Mouse (Mus musculus) embryonic stem cell, embryonic (primary cell): ENCODE measurements around the gene Olfr12.

Source experiments
- CTCF ChIA-PET, 4 experiments: fragments of 300-600 bp in 2 of 4; fragments of 350-600 bp in 2 of 4; sonication (Branson Sonifier 250); formaldehyde crosslinking; loops; one replicate each; lab custom pipeline; 2022; ENCODE audit warnings: inconsistent platforms in 2 of 4; lab: Charles Lee
- POLR2A ChIA-PET, 4 experiments: fragments of 300-600 bp in 2 of 4; fragments of 350-600 bp in 2 of 4; sonication (Branson Sonifier 250); formaldehyde crosslinking; loops; one replicate each; lab custom pipeline; 2022; ENCODE audit warnings: antibody characterized with exemption in 4 of 4, inconsistent platforms in 1 of 4; lab: Charles Lee

The Olfr12 gene

GRCm38 (mm10) chr1:92617488-92617887 lies at the start of gene Olfr12:
Gene Olfr12, plus strand, starts transcription at chr1:92617788.
- ChIA-PET POLR2A (no interaction called here), CTCF (interaction anchor here in 1 of 4 experiments (1.0 kb wide), 1 partner anchor 30 kb away, joined by 4 read pairs; no protein-coding TSS in a partner anchor)

GRCm38 (mm10) chr1:92571022-92571421 lies 46.6 kb upstream of the Olfr12 start, which contains the start of gene Olfr1413:
Gene Olfr1413, plus strand, starts transcription at chr1:92571322.
- POLR2A ChIA-PET, result no interaction called here
- CTCF ChIA-PET, result no interaction called here

- CTCF ChIA-PET, result no interaction called here
- POLR2A ChIA-PET, result no interaction called here
Observed at GRCm38 (mm10) chr1:92585479-92585878, 32.1 kb upstream of the Olfr12 start, which contains the start of gene Olfr1412. Gene Olfr1412, plus strand, starts transcription at chr1:92585779.

- ChIA-PET POLR2A (no interaction called here), CTCF (interaction anchor here in 2 of 4 experiments (0.5 to 0.8 kb wide), 2 partner anchors 17 to 18 kb away, joined by 4 to 5 read pairs; no protein-coding TSS in a partner anchor)
Observed at GRCm38 (mm10) chr1:92594111-92594510, 23.5 kb upstream of the Olfr12 start, which contains the start of gene Olfr1411. Gene Olfr1411, plus strand, starts transcription at chr1:92594411.

GRCm38 (mm10) chr1:92596019-92596418 lies 21.6 kb upstream of the Olfr12 start:
- POLR2A ChIA-PET, result no interaction called here
- CTCF ChIA-PET, result no interaction called here

GRCm38 (mm10) chr1:92605482-92605881 lies 12.1 kb upstream of the Olfr12 start, which contains the start of gene Olfr1410:
Gene Olfr1410, plus strand, starts transcription at chr1:92605782.
- ChIA-PET CTCF (interaction anchor here in 2 of 4 experiments (0.5 to 1.0 kb wide), 2 partner anchors 43 to 83 kb away, joined by 3 read pairs; partner anchors contain the start of gene Otos (in 1 of the 2)), POLR2A (no interaction called here)

- CTCF ChIA-PET, result interaction anchor here in 1 of 4 experiments (0.8 kb wide), 1 partner anchor 41 kb away, joined by 5 read pairs; the partner anchor contains the start of gene Otos
- POLR2A ChIA-PET, result no interaction called here
Observed at GRCm38 (mm10) chr1:92607711-92608110, 9.9 kb upstream of the Olfr12 start.

- POLR2A ChIA-PET, result interaction anchor here in 1 of 4 experiments (1.6 kb wide), 1 partner anchor 138 kb away, joined by 4 read pairs; the partner anchor contains the start of gene Ndufa10
- CTCF ChIA-PET, result interaction anchor here in 3 of 4 experiments (0.6 to 1.1 kb wide), 6 partner anchors 17 to 979 kb away, joined by 3 to 8 read pairs (median 4); partner anchors contain the start of gene Olfr1411 (in 1 of the 3)
Observed at GRCm38 (mm10) chr1:92611008-92611407, 6.6 kb upstream of the Olfr12 start.

- POLR2A ChIA-PET, result interaction anchor here in 1 of 4 experiments (0.7 to 1.8 kb wide), 2 partner anchors 140 to 1012 kb away, joined by 3 to 4 read pairs; partner anchors contain the start of gene Ndufa10
- CTCF ChIA-PET, result interaction anchor here in 2 of 4 experiments (0.6 to 1.4 kb wide), 2 partner anchors 92 to 515 kb away, joined by 3 to 10 read pairs; no protein-coding TSS in a partner anchor
Observed at GRCm38 (mm10) chr1:92613175-92613574, 4.4 kb upstream of the Olfr12 start.

GRCm38 (mm10) chr1:92614516-92614915 lies 3.1 kb upstream of the Olfr12 start:
- CTCF ChIA-PET, result interaction anchor here in 2 of 4 experiments (0.6 to 2.1 kb wide), 4 partner anchors 34 to 219 kb away, joined by 4 to 14 read pairs (median 5); partner anchors contain the start of gene Otos (in 1 of the 2)
- POLR2A ChIA-PET, result interaction anchor here in 1 of 4 experiments (1.8 kb wide), 1 partner anchor 141 kb away, joined by 4 read pairs; the partner anchor contains the start of gene Ndufa10

- ChIA-PET POLR2A (interaction anchor here in 1 of 4 experiments (0.7 kb wide), 2 partner anchors 952 to 1316 kb away, joined by 3 read pairs; no protein-coding TSS in a partner anchor), CTCF (interaction anchor here in 2 of 4 experiments (0.7 to 2.1 kb wide), 3 partner anchors 32 to 218 kb away, joined by 3 to 14 read pairs (median 3); partner anchors contain the start of gene Otos (in 2 of the 2))
Observed at GRCm38 (mm10) chr1:92616046-92616445, 1.5 kb upstream of the Olfr12 start.

GRCm38 (mm10) chr1:92618360-92618759 lies 772 bp downstream of the Olfr12 start:
- CTCF ChIA-PET, result no interaction called here
- POLR2A ChIA-PET, result interaction anchor here in 1 of 4 experiments (0.5 kb wide), 1 partner anchor 12 kb away, joined by 3 read pairs; no protein-coding TSS in a partner anchor

- POLR2A ChIA-PET, result no interaction called here
Observed at GRCm38 (mm10) chr1:92628227-92628626, 10.6 kb downstream of the Olfr12 start.

GRCm38 (mm10) chr1:92632196-92632595 lies 14.6 kb downstream of the Olfr12 start:
- ChIA-PET CTCF (interaction anchor here in 1 of 4 experiments (1.2 kb wide), 2 partner anchors 111 to 113 kb away, joined by 3 to 5 read pairs; no protein-coding TSS in a partner anchor), POLR2A (no interaction called here)

More at GRCm38 (mm10) chr1:92628227-92628626, 10.6 kb downstream of the Olfr12 start:
- CTCF ChIA-PET, result no interaction called here

GRCm38 (mm10) chr1:92632948-92633347 lies 15.4 kb downstream of the Olfr12 start:
- ChIA-PET CTCF (interaction anchor here in 3 of 4 experiments (0.7 to 1.2 kb wide), 7 partner anchors 8 to 114 kb away, joined by 3 to 5 read pairs (median 3); partner anchors contain the start of genes Otos (in 2 of the 3) and Cops9 (in 1 of the 3)), POLR2A (interaction anchor here in 2 of 4 experiments (0.5 to 1.0 kb wide), 2 partner anchors 9 to 234 kb away, joined by 3 to 7 read pairs; partner anchors contain the start of gene Cops9 (in 1 of the 2))

- ChIA-PET CTCF (interaction anchor here in 3 of 4 experiments (0.6 to 1.7 kb wide), 6 partner anchors 8 to 671 kb away, joined by 3 to 5 read pairs (median 4); partner anchors contain the start of genes Otos (in 2 of the 3) and Cops9 (in 1 of the 3)), POLR2A (no interaction called here)
Observed at GRCm38 (mm10) chr1:92633726-92634125, 16.1 kb downstream of the Olfr12 start.

- POLR2A ChIA-PET, result interaction anchor here in 1 of 4 experiments (0.6 to 1.2 kb wide), 2 partner anchors 198 to 222 kb away, joined by 3 to 4 read pairs; no protein-coding TSS in a partner anchor
- CTCF ChIA-PET, result interaction anchor here in 2 of 4 experiments (0.8 to 1.7 kb wide), 3 partner anchors 14 to 672 kb away, joined by 3 to 5 read pairs (median 5); partner anchors contain the start of gene Otos (in 1 of the 2)
Observed at GRCm38 (mm10) chr1:92634569-92634968, 17.0 kb downstream of the Olfr12 start.

GRCm38 (mm10) chr1:92634976-92635599 lies 17.5 kb downstream of the Olfr12 start:
- ChIA-PET POLR2A (interaction anchor here in 1 of 4 experiments (0.6 to 1.2 kb wide), 2 partner anchors 198 to 222 kb away, joined by 3 to 4 read pairs; no protein-coding TSS in a partner anchor), CTCF (interaction anchor here in 1 of 4 experiments (0.5 to 1.7 kb wide), 2 partner anchors 14 to 113 kb away, joined by 5 to 7 read pairs; partner anchors contain the start of gene Otos)
